Mouse (Mus musculus): ENCODE results near the gene Depdc7. TPM values are rescaled to one million over a fixed set of nuclear protein-coding genes. Genes with fewer than 3 reads are reported as not detected.

The Depdc7 gene
- polyA plus RNA-seq, 1 experiment from 2014 or later, result 1.6 TPM

DNA sequence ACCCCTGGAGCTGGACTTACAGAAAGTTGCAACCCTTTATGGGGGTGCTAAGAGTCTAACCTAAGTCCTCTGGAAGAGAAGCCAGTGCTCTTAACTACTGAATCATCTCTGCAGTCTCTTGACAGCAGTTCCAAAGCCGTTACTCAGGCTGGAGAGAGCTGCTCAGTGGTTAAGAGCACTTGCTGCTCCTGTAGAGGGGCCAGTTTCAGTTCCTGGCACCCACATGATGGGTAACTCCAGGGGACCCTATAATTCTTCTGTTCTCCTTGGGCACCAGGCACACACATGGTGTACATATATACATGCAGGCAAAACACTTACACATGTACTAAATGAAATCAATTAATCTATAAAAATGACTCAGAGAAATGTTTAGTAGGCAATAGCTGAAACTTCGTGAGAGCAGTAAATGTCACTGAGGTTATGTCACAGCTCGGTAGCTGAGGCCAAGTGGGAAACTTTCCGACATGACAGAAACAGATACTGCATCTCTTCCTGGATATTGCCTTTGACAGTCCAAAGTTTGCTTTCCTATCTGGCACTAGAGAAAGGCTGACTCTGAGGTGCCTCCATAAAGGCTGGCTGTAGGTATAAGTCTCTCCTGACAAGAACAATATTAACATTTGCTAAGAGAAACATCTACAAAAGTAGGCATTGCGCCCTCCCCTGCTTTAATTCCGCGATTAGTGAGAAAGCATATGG is 2.3 kb downstream of the Depdc7 start:
- Histone ChIP-seq H3K4me2 (no peak overlapping the region), H3K27ac (replicated peaks) (no peak overlapping the region), H3K4me3 (no peak overlapping the region), H3K9ac (no peak overlapping the region), H3K27me3 (peaks cover 47% of the 10 kb centered on the region), H3K9me3 (no peaks in the 10 kb centered on the region), H3K36me3 (no peaks in the 10 kb centered on the region), H3K4me1 (replicated peaks) (peaks cover 28% of the 10 kb centered on the region)
- ATAC-seq (ENCODE audit: low read depth), result no peak
- 59% methylated on average over 7 of the region's 7 CpGs for WGBS

DNA sequence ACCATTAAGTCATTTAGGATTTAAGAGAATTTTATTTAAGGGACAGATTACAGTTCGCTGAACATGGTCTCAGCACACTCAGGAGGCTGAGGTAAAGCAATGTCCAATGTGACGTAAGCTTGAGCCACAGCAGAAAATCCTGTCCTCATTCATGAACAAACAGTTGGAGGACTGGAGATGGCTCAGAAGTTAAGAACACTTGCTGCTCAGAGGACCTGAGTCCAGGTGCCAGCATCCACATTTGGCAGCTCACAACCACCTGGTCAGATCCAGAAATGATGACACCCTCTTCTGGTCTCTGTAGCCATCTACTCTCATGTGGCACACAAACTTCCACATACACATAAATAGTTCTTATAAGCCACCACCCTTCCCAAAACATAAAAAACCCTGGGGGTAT is 3.0 kb downstream of the Depdc7 start:
- Histone ChIP-seq H3K4me2 (no peak overlapping the region), H3K27ac (replicated peaks) (no peak overlapping the region), H3K4me1 (replicated peaks) (peaks cover 28% of the 10 kb centered on the region), H3K9ac (no peak overlapping the region), H3K27me3 (peaks cover 44% of the 10 kb centered on the region), H3K36me3 (no peaks in the 10 kb centered on the region), H3K9me3 (no peaks in the 10 kb centered on the region), H3K4me3 (no peak overlapping the region)
- no peak for ATAC-seq (ENCODE audit: low read depth)
- 95% methylated on average over 2 of the region's 2 CpGs for WGBS

DNA sequence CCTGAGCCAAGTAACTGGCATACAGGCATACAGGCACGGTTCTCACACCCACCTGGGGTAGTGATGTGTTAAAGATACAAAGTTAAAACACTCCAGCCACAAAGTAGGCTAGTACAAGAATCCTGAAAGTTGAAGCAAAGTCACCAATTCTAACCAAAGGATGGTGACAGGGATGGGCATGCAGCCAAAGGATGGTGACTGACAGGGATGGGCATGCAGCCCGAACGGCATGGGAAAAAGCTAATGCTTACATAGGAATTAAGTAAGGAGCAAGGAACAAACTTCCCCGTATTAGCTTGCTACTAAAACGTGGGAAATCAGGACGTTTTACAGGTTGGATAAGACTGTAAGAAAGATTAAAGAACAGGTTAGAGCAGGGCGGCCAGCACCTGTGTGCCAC is 6.4 kb downstream of the Depdc7 start:
- Histone ChIP-seq H3K9ac (no peak overlapping the region), H3K27me3 (peaks cover 16% of the 10 kb centered on the region), H3K4me2 (no peak overlapping the region), H3K36me3 (no peaks in the 10 kb centered on the region), H3K4me3 (no peak overlapping the region), H3K9me3 (no peaks in the 10 kb centered on the region), H3K4me1 (replicated peaks) (peaks cover 8% of the 10 kb centered on the region), H3K27ac (replicated peaks) (no peak overlapping the region)
- WGBS, result 65% methylated on average over 7 of the region's 7 CpGs
- ATAC-seq (ENCODE audit: low read depth), result no peak

DNA sequence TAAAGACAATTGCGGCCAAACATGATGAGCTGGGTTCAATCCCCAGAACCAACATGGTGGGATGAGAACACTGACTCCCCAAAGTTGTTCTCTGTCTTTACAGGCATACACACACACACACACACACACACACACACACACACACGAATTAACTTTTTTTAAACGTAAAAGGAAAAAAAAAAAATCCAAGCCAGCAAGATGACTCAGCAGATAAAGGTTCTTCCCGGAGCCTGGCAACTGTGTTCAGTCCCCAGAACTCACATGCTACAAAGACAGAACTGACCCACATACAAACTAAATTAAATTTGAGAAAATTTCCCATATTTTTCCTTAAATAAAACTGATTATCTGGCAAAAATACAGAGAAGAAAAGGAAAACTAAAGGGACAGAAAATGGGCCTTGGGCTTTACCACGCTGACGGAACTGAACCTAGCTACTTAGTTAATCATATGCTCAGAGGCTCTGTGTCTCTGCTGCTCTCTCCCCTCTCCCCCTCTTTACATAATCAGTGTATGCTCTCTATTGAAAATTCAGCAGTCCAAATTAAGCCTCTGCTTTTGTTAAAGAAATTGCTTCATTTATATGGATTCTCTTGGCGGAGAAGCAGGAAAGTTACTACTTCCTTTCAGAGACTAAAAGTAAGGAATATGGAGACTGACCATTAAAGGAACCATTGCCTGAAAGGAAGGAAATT is 10.0 kb downstream of the Depdc7 start:
- H3K9me3 ChIP-seq, result no peaks in the 10 kb centered on the region
- 80% methylated on average over 7 of the region's 7 CpGs for WGBS
- no peak overlapping the region for H3K27ac ChIP-seq (replicated peaks)
- no peak overlapping the region for H3K4me3 ChIP-seq
- no peaks in the 10 kb centered on the region for H3K27me3 ChIP-seq
- no peak overlapping the region for H3K4me2 ChIP-seq
- no peaks in the 10 kb centered on the region for H3K4me1 ChIP-seq (replicated peaks)
- H3K36me3 ChIP-seq, result no peaks in the 10 kb centered on the region
- H3K9ac ChIP-seq, result no peak overlapping the region
- ATAC-seq (ENCODE audit: low read depth), result no peak

DNA sequence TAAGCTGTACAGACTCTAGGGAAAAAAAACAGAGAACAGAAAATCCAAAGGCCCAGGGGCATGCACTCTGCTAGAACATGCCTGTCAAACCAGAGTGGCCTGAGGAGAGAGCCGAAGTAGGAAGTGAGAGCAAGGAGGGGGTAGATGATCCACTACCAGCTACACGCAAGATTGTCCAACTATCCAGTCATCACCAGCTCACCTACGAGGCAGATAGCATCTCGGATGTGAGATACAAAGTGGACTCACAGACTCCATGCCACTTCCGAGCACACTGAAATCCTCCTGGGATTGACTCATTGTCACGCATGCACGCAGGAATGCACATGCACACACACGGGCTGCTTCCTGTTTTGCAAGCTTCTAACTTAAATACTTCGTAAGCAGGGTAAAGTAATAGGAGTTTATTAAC is 10.6 kb downstream of the Depdc7 start:
- Histone ChIP-seq H3K4me2 (no peak overlapping the region), H3K27ac (replicated peaks) (no peak overlapping the region), H3K4me1 (replicated peaks) (no peaks in the 10 kb centered on the region), H3K36me3 (no peaks in the 10 kb centered on the region), H3K27me3 (no peaks in the 10 kb centered on the region), H3K9ac (no peak overlapping the region), H3K9me3 (no peaks in the 10 kb centered on the region), H3K4me3 (no peak overlapping the region)
- 88% methylated on average over 9 of the region's 9 CpGs for WGBS
- ATAC-seq (ENCODE audit: low read depth), result no peak

DNA sequence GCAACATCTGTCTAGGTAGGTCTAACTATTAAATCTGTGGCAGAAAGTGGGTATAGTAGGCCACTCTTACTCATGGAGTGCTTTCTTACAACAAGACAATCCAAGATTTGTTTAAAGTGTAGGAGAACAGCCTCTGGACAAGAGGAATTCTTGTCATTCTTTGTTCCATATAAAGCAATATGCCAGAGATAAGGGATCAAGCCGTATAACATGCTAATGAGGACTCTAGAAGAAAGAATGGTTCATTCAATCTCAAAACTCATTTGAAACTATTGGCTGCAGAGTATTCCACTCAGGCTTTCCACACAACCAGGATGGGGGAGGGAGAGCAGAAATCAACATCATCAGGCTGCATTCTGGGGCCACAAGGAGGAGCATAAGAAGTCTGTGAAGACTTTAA is 15.3 kb downstream of the Depdc7 start:
- 81% methylated on average over 1 of the region's 1 CpGs for WGBS

DNA sequence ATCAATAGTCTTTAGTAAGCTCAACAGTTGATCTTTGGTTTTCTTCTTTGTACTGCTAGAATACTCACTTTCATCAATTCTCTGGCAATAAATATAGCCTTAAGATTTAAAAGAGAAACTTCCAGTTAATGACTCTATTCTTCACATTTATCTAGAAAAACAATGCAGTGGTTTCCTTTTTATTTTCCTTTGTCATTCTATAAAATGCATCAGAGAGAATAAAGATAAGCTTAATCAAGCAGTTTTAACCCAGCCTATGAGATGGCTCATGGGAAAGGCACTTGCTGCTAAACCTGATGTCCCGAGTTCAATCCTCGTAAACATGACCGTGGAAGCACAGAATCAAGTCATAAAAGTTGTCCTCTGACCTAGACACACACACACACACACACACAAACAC is 20.7 kb downstream of the Depdc7 start:
- Histone ChIP-seq H3K4me1 (replicated peaks) (no peaks in the 10 kb centered on the region), H3K9ac (no peak overlapping the region), H3K9me3 (no peaks in the 10 kb centered on the region), H3K36me3 (no peaks in the 10 kb centered on the region), H3K4me2 (no peak overlapping the region), H3K27me3 (no peaks in the 10 kb centered on the region), H3K27ac (replicated peaks) (no peak overlapping the region), H3K4me3 (no peak overlapping the region)
- WGBS, result 65% methylated on average over 3 of the region's 3 CpGs
- no peak for ATAC-seq (ENCODE audit: low read depth)

More for the DNA sequence above, 15.3 kb downstream of the Depdc7 start:
- H3K27me3 ChIP-seq, result no peaks in the 10 kb centered on the region
- no peaks in the 10 kb centered on the region for H3K9me3 ChIP-seq
- H3K4me1 ChIP-seq (replicated peaks), result no peaks in the 10 kb centered on the region
- ATAC-seq (ENCODE audit: low read depth), result no peak
- H3K4me2 ChIP-seq, result no peak overlapping the region
- no peak overlapping the region for H3K9ac ChIP-seq
- no peak overlapping the region for H3K4me3 ChIP-seq
- no peaks in the 10 kb centered on the region for H3K36me3 ChIP-seq
- no peak overlapping the region for H3K27ac ChIP-seq (replicated peaks)

DNA sequence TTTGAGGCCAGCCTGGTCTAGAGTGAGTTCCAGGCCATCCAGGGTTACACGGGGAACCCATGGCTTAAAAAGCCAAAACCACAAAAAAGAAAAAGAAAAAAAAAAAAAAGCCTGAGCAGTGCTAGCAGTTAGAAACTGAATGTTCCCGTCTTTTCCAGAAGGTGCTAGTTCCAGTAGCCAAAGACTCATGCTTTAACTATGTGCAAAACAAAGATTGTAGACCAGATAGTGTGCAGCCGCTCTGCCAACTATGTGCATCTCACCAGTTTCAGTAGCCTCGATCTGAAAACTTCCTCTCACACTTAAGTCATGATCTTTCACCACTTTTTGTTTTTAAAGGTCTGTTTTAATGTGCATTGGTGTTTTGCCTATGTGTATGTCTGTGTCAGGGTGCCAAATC is 24.9 kb downstream of the Depdc7 start:
- H3K4me1 ChIP-seq (replicated peaks), result peaks cover 8% of the 10 kb centered on the region; the same call in 1 of the 2 replicates
- H3K9me3 ChIP-seq, result no peaks in the 10 kb centered on the region
- no peaks in the 10 kb centered on the region for H3K27me3 ChIP-seq
- H3K27ac ChIP-seq (replicated peaks), result no peak overlapping the region
- H3K4me3 ChIP-seq, result no peak overlapping the region
- no peak for ATAC-seq (ENCODE audit: low read depth)
- WGBS, result 83% methylated on average over 4 of the region's 4 CpGs
- H3K4me2 ChIP-seq, result no peak overlapping the region
- no peak overlapping the region for H3K9ac ChIP-seq
- no peaks in the 10 kb centered on the region for H3K36me3 ChIP-seq

DNA sequence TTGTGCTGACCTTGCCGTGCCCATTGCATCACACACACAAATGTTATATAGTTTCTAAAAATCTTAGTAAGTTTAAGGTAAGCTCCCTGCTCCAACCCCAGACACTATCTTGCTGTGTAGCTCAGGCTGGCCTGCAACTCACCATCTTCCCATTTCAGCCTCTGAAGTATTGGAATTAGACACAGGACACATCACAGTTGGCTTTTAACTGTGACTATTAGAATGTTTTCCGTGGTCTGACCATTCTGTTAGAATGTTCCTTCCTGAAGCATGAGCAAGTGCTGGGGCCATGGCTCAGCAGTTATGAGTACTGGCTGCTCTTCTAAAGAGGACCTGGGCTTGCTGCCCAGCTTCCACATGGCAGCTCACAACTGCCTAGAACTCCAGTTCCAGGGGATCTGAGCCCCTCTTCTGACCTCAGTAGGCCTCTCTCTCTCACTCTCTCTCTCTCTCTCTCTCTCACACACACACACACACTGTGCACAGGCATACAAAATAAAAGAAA is 25.4 kb downstream of the Depdc7 start:
- no peak for ATAC-seq (ENCODE audit: low read depth)
- 89% methylated on average over 2 of the region's 2 CpGs for WGBS
- Histone ChIP-seq H3K9me3 (no peaks in the 10 kb centered on the region), H3K36me3 (no peaks in the 10 kb centered on the region), H3K27ac (replicated peaks) (no peak overlapping the region), H3K4me1 (replicated peaks) (peaks cover 12% of the 10 kb centered on the region; the same call in 1 of the 2 replicates), H3K27me3 (no peaks in the 10 kb centered on the region), H3K9ac (no peak overlapping the region), H3K4me3 (no peak overlapping the region), H3K4me2 (no peak overlapping the region)

DNA sequence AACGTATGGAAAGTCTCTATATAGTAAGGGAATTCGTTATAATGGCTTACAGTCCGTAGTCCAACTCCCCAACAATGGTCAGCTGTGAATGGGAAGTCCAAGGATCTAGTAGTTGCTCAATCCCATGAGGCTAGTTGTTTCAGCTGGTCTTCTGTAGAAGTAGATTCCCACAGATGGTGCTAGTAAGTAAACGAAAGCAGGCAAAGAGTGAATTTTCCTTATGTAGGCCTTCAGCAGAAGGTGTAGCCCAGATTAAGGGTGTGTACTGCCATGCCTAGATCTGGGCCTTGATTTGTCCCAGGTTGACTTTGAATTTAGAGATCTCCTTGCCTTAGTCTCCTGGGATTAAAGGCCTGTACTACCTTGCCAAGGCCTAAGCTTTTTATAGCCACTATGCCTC is 26.4 kb downstream of the Depdc7 start, which contains the start of gene Pin1rt1:
Gene Pin1rt1 (minus strand): TSS at position 101 of the 400 bp plus-strand sequence.
- Histone ChIP-seq H3K4me1 (replicated peaks) (peaks cover 15% of the 10 kb centered on the region), H3K27ac (replicated peaks) (no peak within 1 kb of the TSS), H3K36me3 (no peaks in the 10 kb centered on the region), H3K4me3 (no peak within 1 kb of the TSS), H3K27me3 (no peaks in the 10 kb centered on the region), H3K9me3 (no peaks in the 10 kb centered on the region), H3K4me2 (no peak within 1 kb of the TSS), H3K9ac (no peak within 1 kb of the TSS)
- no peak for ATAC-seq (ENCODE audit: low read depth)
- WGBS, result 93% methylated on average over 4 of the region's 4 CpGs

DNA sequence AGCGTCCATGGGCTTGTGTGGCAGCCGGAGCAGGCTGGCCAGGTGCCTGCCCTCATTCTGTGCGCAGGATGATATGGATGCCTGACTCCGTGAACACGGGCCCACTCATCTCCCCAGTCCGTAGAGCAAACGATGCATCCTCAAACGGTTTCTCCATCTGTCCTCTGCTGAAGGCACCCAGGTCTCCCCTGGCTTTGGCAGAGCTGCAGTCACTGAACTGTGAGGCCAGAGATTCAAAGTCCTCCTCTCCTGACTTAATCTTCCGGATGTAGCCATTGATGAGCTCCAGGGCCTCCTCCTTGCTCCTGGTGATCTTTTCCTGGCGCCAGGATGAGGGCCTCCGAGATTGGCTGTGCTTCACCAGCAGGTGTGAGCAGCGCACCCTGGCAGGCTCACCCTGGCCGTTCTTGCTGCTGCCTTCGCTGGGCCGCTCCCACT is 28.4 kb downstream of the Depdc7 start:
- Histone ChIP-seq H3K4me1 (replicated peaks) (peaks cover 32% of the 10 kb centered on the region), H3K4me3 (no peak overlapping the region), H3K27me3 (no peaks in the 10 kb centered on the region), H3K27ac (replicated peaks) (no peak overlapping the region), H3K9me3 (no peaks in the 10 kb centered on the region), H3K4me2 (no peak overlapping the region), H3K9ac (0 out of 2 replicates have a peak overlapping the region, but pooled peaks have one; percentile 0), H3K36me3 (no peaks in the 10 kb centered on the region)
- ATAC-seq (ENCODE audit: low read depth), result no peak
- 37% methylated on average over 15 of the region's 15 CpGs for WGBS

DNA sequence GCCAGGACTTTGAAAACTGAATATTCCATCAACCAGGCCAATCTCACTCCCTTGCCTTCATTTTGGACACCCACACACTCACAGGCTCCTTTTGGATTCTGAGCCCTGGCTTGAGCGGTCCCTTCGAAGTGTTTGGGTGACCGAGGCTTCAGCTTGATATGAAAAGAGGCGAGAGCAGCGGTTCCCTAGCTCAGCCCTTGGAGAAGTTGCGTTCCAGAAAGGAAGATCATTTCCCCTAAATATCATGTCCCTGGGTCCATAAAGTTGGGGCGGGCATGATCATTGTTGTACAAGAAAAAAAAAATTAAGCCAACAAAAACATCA is 30.2 kb downstream of the Depdc7 start:
- H3K27me3 ChIP-seq, result no peaks in the 10 kb centered on the region
- peak; percentile 32 for ATAC-seq (ENCODE audit: low read depth)

More for the DNA sequence above, 30.2 kb downstream of the Depdc7 start:
- Histone ChIP-seq H3K4me2 (peak overlapping the region; percentile 69), H3K36me3 (0 out of 2 replicates have a peak, but pooled peaks cover 3% of the 10 kb centered on the region), H3K4me3 (peak overlapping the region; percentile 76), H3K9me3 (no peaks in the 10 kb centered on the region), H3K9ac (peak overlapping the region; percentile 91), H3K4me1 (replicated peaks) (peaks cover 32% of the 10 kb centered on the region), H3K27ac (replicated peaks) (peak overlapping the region; percentile 92)
- 4% methylated on average over 7 of the region's 7 CpGs for whole genome bisulfite sequencing
